Mouse (Mus musculus): ENCODE data around the gene Pprc1. TPM values are rescaled to one million over a fixed set of nuclear protein-coding genes. Genes with fewer than 3 reads are reported as not detected.

Pprc1 gene
- total RNA-seq, 1 experiment from 2014 or later: 6.6 TPM

GRCm38 (mm10) chr19:46045696-46046311, 1.1 kb downstream of the Pprc1 start:
- no peak for ATAC-seq (replicated peaks; ENCODE audit: insufficient number of reproducible peaks, low FRiP score, low TSS enrichment, poor library complexity, severe bottlenecking)

- no peak for ATAC-seq (replicated peaks; ENCODE audit: insufficient number of reproducible peaks, low FRiP score, low TSS enrichment, poor library complexity, severe bottlenecking)
Observed at GRCm38 (mm10) chr19:46046621-46047025, 1.9 kb downstream of the Pprc1 start.

GRCm38 (mm10) chr19:46047426-46047825, 2.7 kb downstream of the Pprc1 start:
- no peak for ATAC-seq (replicated peaks; ENCODE audit: insufficient number of reproducible peaks, low FRiP score, low TSS enrichment, poor library complexity, severe bottlenecking)

- ATAC-seq (replicated peaks; ENCODE audit: insufficient number of reproducible peaks, low FRiP score, low TSS enrichment, poor library complexity, severe bottlenecking): no peak
Observed at GRCm38 (mm10) chr19:46049129-46049528, 4.4 kb downstream of the Pprc1 start.

- no peak for ATAC-seq (replicated peaks; ENCODE audit: insufficient number of reproducible peaks, low FRiP score, low TSS enrichment, poor library complexity, severe bottlenecking)
Observed at GRCm38 (mm10) chr19:46050462-46050861, 5.8 kb downstream of the Pprc1 start.

GRCm38 (mm10) chr19:46055752-46056387, 11.2 kb downstream of the Pprc1 start:
- ATAC-seq (replicated peaks; ENCODE audit: insufficient number of reproducible peaks, low FRiP score, low TSS enrichment, poor library complexity, severe bottlenecking): peak; percentile 50

GRCm38 (mm10) chr19:46056388-46056946, 11.8 kb downstream of the Pprc1 start:
- ATAC-seq (replicated peaks; ENCODE audit: insufficient number of reproducible peaks, low FRiP score, low TSS enrichment, poor library complexity, severe bottlenecking): peak; percentile 97

- ATAC-seq (replicated peaks; ENCODE audit: insufficient number of reproducible peaks, low FRiP score, low TSS enrichment, poor library complexity, severe bottlenecking): peak; percentile 48
Observed at GRCm38 (mm10) chr19:46056947-46057607, 12.4 kb downstream of the Pprc1 start.

GRCm38 (mm10) chr19:46058466-46058865, 13.8 kb downstream of the Pprc1 start:
- no peak for ATAC-seq (replicated peaks; ENCODE audit: insufficient number of reproducible peaks, low FRiP score, low TSS enrichment, poor library complexity, severe bottlenecking)

- no peak for ATAC-seq (replicated peaks; ENCODE audit: insufficient number of reproducible peaks, low FRiP score, low TSS enrichment, poor library complexity, severe bottlenecking)
Observed at GRCm38 (mm10) chr19:46060845-46061244, 16.2 kb downstream of the Pprc1 start.

GRCm38 (mm10) chr19:46068054-46068453, 23.4 kb downstream of the Pprc1 start:
- ATAC-seq (replicated peaks; ENCODE audit: insufficient number of reproducible peaks, low FRiP score, low TSS enrichment, poor library complexity, severe bottlenecking): no peak

- no peak for ATAC-seq (replicated peaks; ENCODE audit: insufficient number of reproducible peaks, low FRiP score, low TSS enrichment, poor library complexity, severe bottlenecking)
Observed at GRCm38 (mm10) chr19:46073285-46073684, 28.6 kb downstream of the Pprc1 start.

GRCm38 (mm10) chr19:46074266-46074665, 29.6 kb downstream of the Pprc1 start:
- no peak for ATAC-seq (replicated peaks; ENCODE audit: insufficient number of reproducible peaks, low FRiP score, low TSS enrichment, poor library complexity, severe bottlenecking)

GRCm38 (mm10) chr19:46075616-46076607, 31.2 kb downstream of the Pprc1 start, which contains the start of gene Nolc1:
Gene Nolc1, plus strand, starts transcription at chr19:46075863.
- peak; percentile 97 for ATAC-seq (replicated peaks; ENCODE audit: insufficient number of reproducible peaks, low FRiP score, low TSS enrichment, poor library complexity, severe bottlenecking)

- ATAC-seq (replicated peaks; ENCODE audit: insufficient number of reproducible peaks, low FRiP score, low TSS enrichment, poor library complexity, severe bottlenecking): no peak
Observed at GRCm38 (mm10) chr19:46078535-46078934, 33.8 kb downstream of the Pprc1 start.

- no peak for ATAC-seq (replicated peaks; ENCODE audit: insufficient number of reproducible peaks, low FRiP score, low TSS enrichment, poor library complexity, severe bottlenecking)
Observed at GRCm38 (mm10) chr19:46085185-46085584, 40.5 kb downstream of the Pprc1 start.

- ATAC-seq (replicated peaks; ENCODE audit: insufficient number of reproducible peaks, low FRiP score, low TSS enrichment, poor library complexity, severe bottlenecking): peak; percentile 62
Observed at GRCm38 (mm10) chr19:46086337-46086736, 41.7 kb downstream of the Pprc1 start.

- ATAC-seq (replicated peaks; ENCODE audit: insufficient number of reproducible peaks, low FRiP score, low TSS enrichment, poor library complexity, severe bottlenecking): no peak
Observed at GRCm38 (mm10) chr19:46087871-46088270, 43.2 kb downstream of the Pprc1 start.
